Mouse (Mus musculus) limb, embryonic 10.5 days (tissue): ENCODE measurements around the gene Ccm2l. TPM values are rescaled to one million over a fixed set of nuclear protein-coding genes. Genes with fewer than 3 reads are reported as not detected.

ENCODE experiments used
- DNase-seq: peaks from one replicate; pipeline ENCODE4 v3.0.0-alpha.2; 2017; ENCODE audit warnings: low spot score
- H3K27ac ChIP-seq: fragments of 300-500 bp; sonication (generic); 2 replicates; pipeline ENCODE4 v1.5.1; 2016; ENCODE audit warnings: mild to moderate bottlenecking
- H3K27me3 ChIP-seq: fragments of 300-500 bp; sonication (generic); 2 replicates; pipeline ENCODE4 v1.6.1; 2016; ENCODE audit warnings: low read depth, mild to moderate bottlenecking; ENCODE audit not compliant: poor library complexity, severe bottlenecking
- H3K36me3 ChIP-seq: fragments of 300-500 bp; sonication (generic); 2 replicates; pipeline ENCODE4 v1.6.1; 2016; ENCODE audit warnings: mild to moderate bottlenecking, moderate library complexity
- H3K4me1 ChIP-seq: fragments of 300-500 bp; sonication (generic); 2 replicates; pipeline ENCODE4 v1.6.1; 2016
- H3K4me3 ChIP-seq: fragments of 300-500 bp; sonication (generic); 2 replicates; pipeline ENCODE4 v1.5.1; 2016; ENCODE audit warnings: mild to moderate bottlenecking, moderate library complexity
- H3K9me3 ChIP-seq: fragments of 300-500 bp; sonication (generic); replicated peaks from 2 replicates; pipeline ENCODE4 v1.6.1; 2016; ENCODE audit warnings: mild to moderate bottlenecking
- WGBS: fragments of 180-500 bp; shearing (Covaris S2); methylation state at CpG from one replicate; pipeline ENCODE4 v1.1.7; 2016; 5-methylcytosine and 5-hydroxymethylcytosine counted together
- polyA plus RNA-seq: library from polyadenylated mRNA; unstranded; fragments of >200 nt; fragmentation: Nextera tagmentation; extraction: Ambion mirVana; gene quantifications from 2 replicates; pipeline ENCODE4 v1.2.1, GENCODE M21; 2016

The Ccm2l gene
- polyA plus RNA-seq, 1 experiment from 2014 or later, result 1.7 TPM

GRCm38 (mm10) chr2:153119488-153119887 is 53.7 kb downstream of the Ccm2l start:
- no peak overlapping the region for H3K27ac ChIP-seq
- DNase-seq, result no peak
- H3K36me3 ChIP-seq, result no peaks in the 10 kb centered on the region
- no peak overlapping the region for H3K4me3 ChIP-seq
- H3K4me1 ChIP-seq, result no peaks in the 10 kb centered on the region
- H3K9me3 ChIP-seq, result no peaks in the 10 kb centered on the region
- H3K27me3 ChIP-seq, result 0 out of 2 replicates have a peak, but pooled peaks cover 2% of the 10 kb centered on the region
- 90% methylated on average over 6 of the region's 6 CpGs for WGBS

GRCm38 (mm10) chr2:153120126-153120525 is 54.4 kb downstream of the Ccm2l start:
- Histone ChIP-seq H3K27me3 (0 out of 2 replicates have a peak, but pooled peaks cover 2% of the 10 kb centered on the region), H3K36me3 (no peaks in the 10 kb centered on the region), H3K4me3 (no peak overlapping the region), H3K4me1 (no peaks in the 10 kb centered on the region), H3K27ac (no peak overlapping the region), H3K9me3 (no peaks in the 10 kb centered on the region)
- WGBS, result 80% methylated on average over 8 of the region's 8 CpGs
- DNase-seq, result no peak

GRCm38 (mm10) chr2:153121821-153122615 is 56.3 kb downstream of the Ccm2l start:
- DNase-seq, result no peak
- Histone ChIP-seq H3K36me3 (no peaks in the 10 kb centered on the region), H3K4me1 (no peaks in the 10 kb centered on the region), H3K27me3 (0 out of 2 replicates have a peak, but pooled peaks cover 2% of the 10 kb centered on the region), H3K4me3 (no peak overlapping the region), H3K9me3 (no peaks in the 10 kb centered on the region), H3K27ac (no peak overlapping the region)
- 82% methylated on average over 8 of the region's 8 CpGs for WGBS

GRCm38 (mm10) chr2:153122701-153123100 is 56.9 kb downstream of the Ccm2l start:
- DNase-seq, result no peak
- H3K4me3 ChIP-seq, result no peak overlapping the region
- no peaks in the 10 kb centered on the region for H3K4me1 ChIP-seq
- no peaks in the 10 kb centered on the region for H3K36me3 ChIP-seq
- H3K27me3 ChIP-seq, result 0 out of 2 replicates have a peak, but pooled peaks cover 2% of the 10 kb centered on the region
- no peaks in the 10 kb centered on the region for H3K9me3 ChIP-seq
- 91% methylated on average over 7 of the region's 7 CpGs for WGBS
- no peak overlapping the region for H3K27ac ChIP-seq

- DNase-seq, result no peak
- Histone ChIP-seq H3K36me3 (no peaks in the 10 kb centered on the region), H3K4me3 (no peak overlapping the region), H3K27me3 (0 out of 2 replicates have a peak, but pooled peaks cover 2% of the 10 kb centered on the region), H3K9me3 (no peaks in the 10 kb centered on the region), H3K4me1 (no peaks in the 10 kb centered on the region), H3K27ac (no peak overlapping the region)
- 59% methylated on average over 5 of the region's 5 CpGs for WGBS
These were observed 60.1 kb downstream of the Ccm2l start for GRCm38 (mm10) chr2:153125875-153126274.

GRCm38 (mm10) chr2:153131019-153131418 is 65.3 kb downstream of the Ccm2l start:
- Histone ChIP-seq H3K4me3 (no peak overlapping the region), H3K36me3 (no peaks in the 10 kb centered on the region), H3K4me1 (no peaks in the 10 kb centered on the region), H3K27me3 (no peaks in the 10 kb centered on the region), H3K9me3 (no peaks in the 10 kb centered on the region), H3K27ac (no peak overlapping the region)
- 27% methylated on average over 6 of the region's 6 CpGs for WGBS
- DNase-seq, result no peak

Other genes with a start within 250 kb of the Ccm2l start
- 90.1 and 103 TPM in 2 replicates for gene Bcl2l1, start 234.2 kb upstream of the Ccm2l start, polyA plus RNA-seq
- gene Tpx2, start 218.0 kb upstream of the Ccm2l start, polyA plus RNA-seq, result 141 and 147 TPM in 2 replicates
- not detected in 2 replicates for gene Mylk2, start 154.6 kb upstream of the Ccm2l start, polyA plus RNA-seq
- 0.26 and 0.64 TPM in 2 replicates for gene Foxs1, start 132.7 kb upstream of the Ccm2l start, polyA plus RNA-seq
- 0.58 and 0.68 TPM in 2 replicates for gene Dusp15, start 114.3 kb upstream of the Ccm2l start, polyA plus RNA-seq
- gene Ttll9, start 103.5 kb upstream of the Ccm2l start, polyA plus RNA-seq, result 0.53 and 1.7 TPM in 2 replicates
- gene Pdrg1, start 50.5 kb upstream of the Ccm2l start, polyA plus RNA-seq, result 82.6 and 92.5 TPM in 2 replicates
- gene Xkr7, start 34.1 kb upstream of the Ccm2l start, polyA plus RNA-seq, result not detected in 2 replicates
- gene Hck, start 42.5 kb downstream of the Ccm2l start, polyA plus RNA-seq, result 0.88 and 1.1 TPM in 2 replicates
- gene Tm9sf4, start 95.3 kb downstream of the Ccm2l start, polyA plus RNA-seq, result 66.5 and 84.3 TPM in 2 replicates
- 5.8 and 9.9 TPM in 2 replicates for gene Tspyl3, start 159.5 kb downstream of the Ccm2l start, polyA plus RNA-seq
- 24.6 and 27.3 TPM in 2 replicates for gene Plagl2, start 175.5 kb downstream of the Ccm2l start, polyA plus RNA-seq
- 5.9 and 6.1 TPM in 2 replicates for gene Pofut1, start 175.6 kb downstream of the Ccm2l start, polyA plus RNA-seq
- 4.8 and 5.4 TPM in 2 replicates for gene Kif3b, start 225.5 kb downstream of the Ccm2l start, polyA plus RNA-seq